Mouse (Mus musculus) hindlimb bud, embryonic 11.5 days (tissue): ENCODE measurements around the gene Trp53i11.

Experiments
- DNase-seq: peaks from one replicate; pipeline ENCODE4 v3.0.0-alpha.2; 2012; ENCODE audit warnings: low read depth, low spot score; ENCODE audit errors: extremely low spot score

The Trp53i11 gene

DNA sequence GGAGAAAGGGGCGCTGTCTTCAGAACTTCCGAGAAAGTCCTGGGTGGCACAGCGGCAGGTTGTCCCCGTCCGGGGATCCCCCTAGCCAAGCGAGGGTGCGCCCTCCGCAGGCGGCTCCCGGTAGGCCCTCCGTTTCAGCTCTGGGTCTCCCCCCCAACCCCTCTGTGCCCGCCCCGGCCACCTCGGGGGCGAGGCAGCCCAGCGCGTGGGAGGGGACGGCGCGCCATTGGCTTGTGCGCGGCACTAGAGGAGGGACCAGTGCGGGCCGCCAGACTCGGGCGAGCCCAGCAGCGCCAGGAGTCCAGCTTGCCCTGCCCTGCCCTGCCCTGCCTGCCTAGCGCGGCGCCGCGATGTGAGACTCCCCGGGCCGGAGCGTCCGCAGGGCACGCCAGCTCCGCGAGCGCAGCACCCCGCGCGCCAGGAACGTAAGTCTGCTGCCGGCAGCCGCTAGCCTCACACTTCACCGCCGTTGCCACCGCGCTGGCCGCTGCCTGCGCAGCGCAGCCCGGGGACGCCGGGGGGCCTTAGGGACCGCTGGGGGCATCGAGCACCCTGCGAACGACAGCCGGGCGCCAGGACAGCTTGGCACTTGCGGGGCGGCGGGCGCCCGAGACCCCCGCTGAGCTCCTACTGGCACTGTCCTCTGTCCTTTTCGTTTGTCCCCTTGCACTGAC is at the start of gene Trp53i11:
Gene Trp53i11, plus strand, starts transcription at position 226 of the 674 bp plus-strand sequence.
- DNase-seq = no peak

GRCm38 (mm10) chr2:93139476-93139875 is 47.9 kb upstream of the Trp53i11 start:
- DNase-seq = no peak

DNA sequence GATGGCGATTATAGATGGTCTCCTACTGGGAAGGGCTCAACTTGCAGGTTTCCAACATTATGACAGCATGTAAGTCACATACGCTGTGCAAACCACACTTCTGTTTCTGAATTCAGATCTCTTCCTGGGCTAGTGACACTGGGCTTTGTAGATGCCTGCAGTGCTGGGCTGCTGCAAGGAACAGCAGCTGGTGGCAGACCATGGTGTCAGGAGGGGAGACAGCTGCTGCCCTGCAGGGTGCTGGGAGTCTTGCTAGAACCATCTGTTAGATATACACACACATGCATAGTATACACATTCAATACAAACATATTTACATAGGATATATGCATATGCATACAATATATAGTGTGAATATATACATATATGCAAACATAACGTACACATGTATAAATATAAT is 46.0 kb upstream of the Trp53i11 start:
- no peak for DNase-seq

DNA sequence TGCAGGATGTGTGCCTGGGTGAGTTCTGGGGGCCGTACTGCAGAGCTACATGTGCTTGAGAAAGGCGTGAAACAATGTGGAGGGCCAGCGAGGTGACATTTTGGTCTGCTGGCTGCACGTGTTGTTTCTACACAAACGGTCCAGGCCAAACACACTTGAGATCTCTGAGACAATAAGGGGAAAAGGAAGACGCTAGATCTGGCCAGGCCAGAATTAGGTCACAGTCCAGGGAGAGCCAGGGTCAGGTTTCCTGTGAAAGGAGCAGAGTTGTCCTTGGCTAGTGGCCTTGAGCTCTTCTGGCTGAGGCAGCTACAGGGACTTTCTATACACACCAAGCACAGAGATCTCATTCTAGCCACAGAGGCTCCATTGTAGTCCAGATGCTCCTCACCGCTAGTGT is 44.7 kb upstream of the Trp53i11 start:
- no peak for DNase-seq

- DNase-seq = no peak
These were observed 43.2 kb upstream of the Trp53i11 start for GRCm38 (mm10) chr2:93144126-93144525.

DNA sequence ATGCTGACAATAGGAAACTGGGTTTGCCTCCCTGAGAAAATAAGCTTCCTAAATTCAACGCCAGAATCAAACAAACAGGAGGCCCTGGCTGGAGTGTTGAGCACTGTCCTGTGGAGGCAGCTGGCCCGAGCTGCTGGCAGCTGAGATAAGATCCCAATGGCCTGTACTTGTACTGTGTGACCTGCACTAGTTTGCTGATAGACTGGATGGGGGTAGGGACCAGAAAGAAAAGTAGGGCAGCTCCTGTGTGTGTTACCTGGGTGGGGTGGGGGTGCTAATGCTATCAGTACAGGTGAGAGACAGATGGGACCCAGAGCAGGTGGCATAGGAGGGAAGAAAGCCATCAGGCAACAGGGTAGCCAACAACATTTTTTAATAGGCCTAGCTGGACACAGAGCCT is 37.3 kb upstream of the Trp53i11 start:
- DNase-seq = no peak

GRCm38 (mm10) chr2:93150673-93151450 is 36.5 kb upstream of the Trp53i11 start:
- DNase-seq = no peak

DNA sequence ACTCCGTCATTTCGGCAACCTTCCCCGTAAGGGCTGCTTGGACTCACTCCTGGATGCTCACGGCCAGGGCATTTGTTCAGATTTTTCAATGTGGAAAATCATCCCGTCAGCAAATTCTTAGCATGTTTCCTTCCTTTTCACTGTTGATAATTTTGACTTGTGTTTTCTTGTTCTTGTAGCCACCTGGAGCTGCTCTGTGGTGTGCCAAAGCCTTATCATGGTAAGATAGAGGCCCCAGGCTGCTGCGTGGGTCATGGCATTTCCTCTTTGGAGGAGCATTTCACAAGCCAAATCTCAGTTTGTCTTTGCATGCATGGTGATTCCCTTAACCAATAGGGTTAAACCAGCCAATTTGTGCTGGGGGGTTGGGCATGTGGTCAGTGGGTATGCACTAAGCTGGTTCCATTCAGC is 35.2 kb upstream of the Trp53i11 start:
- DNase-seq = no peak

DNA sequence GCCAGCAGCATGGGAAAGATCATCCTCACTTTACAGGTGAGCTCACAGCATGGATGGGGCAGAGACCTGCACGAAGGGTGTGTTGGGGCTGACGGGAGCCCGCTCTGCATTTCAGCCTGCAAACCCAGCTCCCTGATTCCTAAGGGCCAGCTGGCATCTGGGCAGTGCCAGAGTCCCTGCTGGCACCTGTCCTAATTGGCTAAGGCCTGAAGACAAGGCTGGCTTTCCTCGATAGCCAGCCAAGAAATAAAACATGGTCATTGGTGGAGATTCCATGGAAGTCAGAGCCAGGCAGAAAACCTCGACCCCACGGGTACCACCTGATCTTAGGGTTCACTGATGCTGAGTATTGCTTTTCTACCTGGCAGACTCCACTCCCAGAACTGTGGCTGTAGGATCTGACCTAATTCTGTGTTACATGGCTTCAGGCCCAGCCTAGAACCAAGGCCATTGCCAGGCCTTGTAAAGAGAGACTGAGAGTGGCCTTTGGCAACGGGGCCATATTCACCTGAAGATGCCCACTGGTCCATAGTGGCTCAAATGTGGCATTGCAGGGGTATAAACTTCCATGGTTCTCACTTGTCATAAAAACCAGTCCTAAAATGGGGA is 34.4 kb upstream of the Trp53i11 start:
- no peak for DNase-seq

- DNase-seq = no peak
These were observed 33.5 kb upstream of the Trp53i11 start for GRCm38 (mm10) chr2:93153833-93154232.

GRCm38 (mm10) chr2:93154486-93155032 is 32.8 kb upstream of the Trp53i11 start:
- DNase-seq = no peak

GRCm38 (mm10) chr2:93160467-93161035 is 26.8 kb upstream of the Trp53i11 start:
- no peak for DNase-seq

DNA sequence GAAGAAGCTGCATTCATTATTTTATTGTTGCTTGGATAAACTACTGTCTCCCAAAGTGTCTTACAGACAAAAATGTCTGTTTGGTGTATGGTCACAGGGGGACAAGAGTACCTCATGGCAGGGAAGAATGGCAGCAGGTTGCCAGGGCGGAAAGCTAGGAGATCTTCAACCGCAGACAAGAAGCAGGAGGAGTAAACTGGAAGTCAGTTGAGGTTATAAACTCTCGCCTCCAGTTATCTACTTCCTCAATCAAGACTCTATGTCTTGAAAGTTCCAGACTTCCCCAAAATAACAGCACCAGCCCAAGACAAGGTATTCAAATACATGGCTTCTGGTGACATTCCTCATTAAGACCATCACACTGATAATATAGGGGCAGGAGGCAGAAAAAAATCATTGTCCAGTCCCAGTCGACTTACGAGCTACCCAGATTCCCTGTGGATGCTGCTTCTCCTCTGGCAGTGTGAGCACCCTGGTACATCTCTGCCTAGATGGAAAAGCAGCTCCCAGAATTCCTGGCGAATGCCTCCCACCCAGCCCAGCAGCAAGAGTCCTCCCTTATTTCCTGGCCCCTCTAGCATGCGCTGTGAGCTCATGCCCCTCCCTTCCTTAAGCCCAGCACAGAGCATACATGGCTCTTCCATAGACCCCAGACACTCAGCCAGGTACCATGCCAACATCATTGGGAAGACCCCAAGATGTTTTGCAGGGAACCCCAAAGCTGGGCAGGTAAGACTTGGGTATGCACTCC is 25.3 kb upstream of the Trp53i11 start:
- no peak for DNase-seq

- DNase-seq = no peak
These were observed 24.6 kb upstream of the Trp53i11 start for GRCm38 (mm10) chr2:93162791-93163190.

- no peak for DNase-seq
These were observed 24.0 kb upstream of the Trp53i11 start for GRCm38 (mm10) chr2:93163317-93163716.

DNA sequence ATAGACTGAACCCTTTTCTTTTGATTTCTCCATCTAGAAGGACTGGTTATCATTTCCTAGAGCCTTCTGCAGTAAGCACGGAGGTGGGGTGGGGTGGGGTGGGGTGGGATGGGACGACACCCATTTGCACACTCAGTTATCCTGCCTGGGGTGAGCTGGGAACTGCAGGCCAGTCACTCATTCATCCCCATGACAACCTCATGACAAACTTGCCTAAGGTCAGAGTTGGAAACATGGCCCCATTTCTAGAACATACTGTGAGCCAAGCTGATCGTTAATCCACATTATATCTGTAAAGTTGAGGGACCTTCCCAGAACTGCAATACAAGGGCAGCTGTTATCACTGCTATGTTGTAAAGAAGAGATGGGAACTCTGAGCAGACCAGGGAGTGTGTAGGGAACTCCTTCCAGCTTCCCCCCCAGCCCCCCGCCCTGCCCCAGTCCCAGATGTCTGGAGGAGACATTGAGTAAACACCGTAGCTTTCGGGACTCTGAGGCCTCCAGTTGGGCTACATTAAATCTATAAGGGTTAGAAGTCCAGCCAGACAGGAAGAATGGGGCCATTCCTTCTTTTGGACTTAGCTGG is 23.5 kb upstream of the Trp53i11 start:
- no peak for DNase-seq

DNA sequence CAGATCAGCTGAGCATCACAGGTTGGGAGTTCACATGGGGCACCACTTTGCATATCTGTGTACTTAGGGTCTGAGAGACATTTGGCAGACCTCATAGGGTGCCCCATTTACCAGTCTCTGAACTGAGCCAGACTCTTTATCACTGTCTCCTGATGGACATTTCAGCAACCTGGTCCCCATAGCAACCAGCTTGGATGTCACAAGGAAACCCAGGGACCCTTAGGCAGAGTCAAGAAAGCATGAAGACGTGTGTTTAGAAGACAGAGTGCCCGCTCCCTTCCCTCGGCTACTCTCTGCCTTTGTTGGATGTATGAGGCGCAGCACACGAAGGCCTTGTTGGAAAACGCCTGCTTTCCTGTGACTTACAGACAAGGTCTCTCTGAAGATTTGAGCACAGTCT is 21.1 kb upstream of the Trp53i11 start:
- no peak for DNase-seq

GRCm38 (mm10) chr2:93166734-93167406 is 20.5 kb upstream of the Trp53i11 start:
- DNase-seq = no peak

DNA sequence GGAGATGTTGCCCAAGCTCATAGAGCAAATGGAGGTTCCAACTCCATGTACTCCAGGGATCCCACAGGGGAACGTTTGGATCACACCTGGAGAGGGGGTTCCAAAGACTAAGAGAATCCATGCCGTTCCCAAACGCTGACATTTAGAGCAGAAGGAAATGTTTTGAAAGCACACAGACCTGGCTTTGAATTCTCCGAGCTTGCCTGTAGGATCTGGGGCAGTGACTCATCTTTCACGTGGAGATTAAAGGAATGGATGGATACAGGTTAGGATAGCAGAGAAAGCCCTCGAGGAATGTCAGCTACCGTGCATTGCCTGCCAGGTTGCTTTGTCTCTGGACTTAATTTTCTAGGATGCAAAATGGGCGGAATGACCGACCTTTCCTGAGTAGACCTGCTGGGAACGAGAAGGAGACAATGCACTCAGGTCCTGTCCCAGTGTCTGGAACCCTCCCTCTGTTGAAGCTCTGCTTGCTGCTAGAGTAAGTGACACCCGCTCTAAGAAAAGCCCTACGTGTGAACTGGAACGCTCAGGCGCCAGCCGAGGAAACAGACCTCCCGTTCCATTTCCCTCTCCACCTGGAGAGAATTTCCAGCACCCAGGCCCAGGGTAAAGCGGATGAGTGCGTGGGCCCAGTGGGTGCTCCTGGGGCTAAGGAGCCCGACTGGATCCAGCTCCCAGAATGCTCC is 17.0 kb upstream of the Trp53i11 start:
- DNase-seq = no peak
